Mouse (Mus musculus) forebrain, embryonic 13.5 days (tissue): ENCODE results near the gene Ggt7. TPM values are rescaled to one million over a fixed set of nuclear protein-coding genes. Genes with fewer than 3 reads are reported as not detected.

Source experiments
- ATAC-seq: fragments of 200-750 bp; cut with Nextera tagmentation; 2 replicates; pipeline ENCODE4 v1.8.0; 2017
- H3K27ac ChIP-seq: fragments of 300-500 bp; sonication (generic); 2 replicates; pipeline ENCODE4 v1.5.1; 2015; ENCODE audit warnings: inconsistent platforms, mild to moderate bottlenecking, moderate library complexity
- H3K27me3 ChIP-seq: fragments of 300-500 bp; sonication (generic); 2 replicates; pipeline ENCODE4 v1.6.1; 2015; ENCODE audit warnings: mild to moderate bottlenecking, inconsistent platforms
- H3K36me3 ChIP-seq: fragments of 300-500 bp; sonication (generic); 2 replicates; pipeline ENCODE4 v1.6.1; 2015; ENCODE audit warnings: mild to moderate bottlenecking, inconsistent platforms; ENCODE audit not compliant: poor library complexity, severe bottlenecking
- H3K4me1 ChIP-seq: fragments of 300-500 bp; sonication (generic); 2 replicates; pipeline ENCODE4 v1.6.1; 2015; ENCODE audit warnings: inconsistent platforms
- H3K4me2 ChIP-seq: fragments of 300-500 bp; sonication (generic); 2 replicates; pipeline ENCODE4 v1.6.1; 2015; ENCODE audit warnings: inconsistent platforms, mild to moderate bottlenecking, moderate library complexity
- H3K4me3 ChIP-seq: fragments of 300-500 bp; sonication (generic); 2 replicates; pipeline ENCODE4 v1.5.1; 2015; ENCODE audit warnings: mild to moderate bottlenecking, inconsistent platforms
- H3K9ac ChIP-seq: fragments of 300-500 bp; sonication (generic); 2 replicates; pipeline ENCODE4 v1.6.1; 2015; ENCODE audit warnings: mild to moderate bottlenecking, inconsistent platforms
- H3K9me3 ChIP-seq: fragments of 300-500 bp; sonication (generic); replicated peaks from 2 replicates; pipeline ENCODE4 v1.6.1; 2016; ENCODE audit warnings: inconsistent platforms
- WGBS: fragments of 180-500 bp; shearing (Covaris S2); methylation state at CpG from one replicate; pipeline ENCODE4 v1.1.7; 2015; 5-methylcytosine and 5-hydroxymethylcytosine counted together
- polyA plus RNA-seq: library from polyadenylated mRNA; unstranded; fragments of >200 nt; fragmentation: Nextera tagmentation; extraction: Ambion mirVana; gene quantifications from 2 replicates; pipeline ENCODE4 v1.2.1, GENCODE M21; 2015

The Ggt7 gene
- polyA plus RNA-seq, 1 experiment from 2014 or later = 33.7 TPM

DNA sequence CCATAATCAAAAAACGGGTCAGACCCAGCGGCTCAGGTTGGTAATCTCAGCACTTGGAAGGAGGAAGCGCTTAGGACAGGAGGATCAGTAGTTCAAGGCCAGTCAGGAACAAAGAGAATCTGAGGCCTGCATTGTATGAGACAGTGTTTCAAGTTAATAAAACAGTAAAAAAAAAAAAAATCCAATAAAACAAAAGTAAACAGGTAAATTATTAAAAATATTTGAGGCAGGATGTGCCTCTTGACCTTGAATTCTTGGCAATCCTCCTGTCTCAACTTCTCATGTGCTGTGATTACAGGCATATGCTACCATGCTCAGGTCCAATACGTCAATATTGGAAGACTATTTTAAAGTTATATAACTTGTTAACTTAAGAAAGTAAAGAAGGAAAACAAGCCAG lies 75.1 kb downstream of the Ggt7 start:
- 86% methylated on average over 4 of the region's 4 CpGs for WGBS
- Histone ChIP-seq H3K9me3 (no peaks in the 10 kb centered on the region), H3K4me2 (no peak overlapping the region), H3K9ac (no peak overlapping the region), H3K4me3 (no peak overlapping the region), H3K27ac (no peak overlapping the region), H3K27me3 (no peaks in the 10 kb centered on the region), H3K4me1 (0 out of 2 replicates have a peak, but pooled peaks cover 3% of the 10 kb centered on the region), H3K36me3 (0 out of 2 replicates have a peak, but pooled peaks cover 4% of the 10 kb centered on the region)
- no peak for ATAC-seq

Other genes with a start within 250 kb of the Ggt7 start
- 209 and 234 TPM in 2 replicates for gene Map1lc3a, start 241.9 kb downstream of the Ggt7 start, polyA plus RNA-seq
- gene Pigu, start 160.8 kb downstream of the Ggt7 start, polyA plus RNA-seq = 44.6 and 49.1 TPM in 2 replicates
- 72.3 and 72.8 TPM in 2 replicates for gene Trp53inp2, start 137.2 kb downstream of the Ggt7 start, polyA plus RNA-seq
- 29.6 and 30.5 TPM in 2 replicates for gene Ncoa6, start 44.3 kb downstream of the Ggt7 start, polyA plus RNA-seq
- 19.0 and 22.8 TPM in 2 replicates for gene Acss2, start 289 bp downstream of the Ggt7 start, polyA plus RNA-seq
- 16.7 and 18.7 TPM in 2 replicates for gene Gss, start 74.6 kb upstream of the Ggt7 start, polyA plus RNA-seq
- 0.28 and 0.61 TPM in 2 replicates for gene Myh7b, start 93.0 kb upstream of the Ggt7 start, polyA plus RNA-seq
- gene Trpc4ap, start 174.1 kb upstream of the Ggt7 start, polyA plus RNA-seq = 142 and 144 TPM in 2 replicates
- gene Edem2, start 211.2 kb upstream of the Ggt7 start, polyA plus RNA-seq = 35.1 and 38.6 TPM in 2 replicates
- gene Gm17581, start 217.6 kb upstream of the Ggt7 start, polyA plus RNA-seq = not detected in 2 replicates
- 1.6 and 2.0 TPM in 2 replicates for gene Procr, start 232.9 kb upstream of the Ggt7 start, polyA plus RNA-seq